Mouse (Mus musculus): Measurements from ENCODE around the gene Tle3.
A peak's percentile ranks its signal among the peaks of the same experiment; 100 is the strongest.

The Tle3 gene

GRCm38 (mm10) chr9:61359741-61360140 lies 12.4 kb upstream of the Tle3 start:
- no peak for DNase-seq

- DNase-seq = no peak
Observed at GRCm38 (mm10) chr9:61360163-61360562, 12.0 kb upstream of the Tle3 start.

- DNase-seq = no peak
Observed at GRCm38 (mm10) chr9:61360727-61361631, 11.2 kb upstream of the Tle3 start.

GRCm38 (mm10) chr9:61363194-61363593 lies 9.0 kb upstream of the Tle3 start:
- DNase-seq = no peak

- DNase-seq = no peak
Observed at GRCm38 (mm10) chr9:61366108-61366507, 6.1 kb upstream of the Tle3 start.

GRCm38 (mm10) chr9:61367156-61367555 lies 5.0 kb upstream of the Tle3 start:
- DNase-seq = no peak

- DNase-seq = no peak
Observed at GRCm38 (mm10) chr9:61367857-61368566, 4.2 kb upstream of the Tle3 start.

GRCm38 (mm10) chr9:61368567-61369240 lies 3.5 kb upstream of the Tle3 start:
- DNase-seq = no peak

GRCm38 (mm10) chr9:61369316-61370273 lies 2.6 kb upstream of the Tle3 start:
- peak; percentile 29 to 50 for DNase-seq

GRCm38 (mm10) chr9:61370454-61370888 lies 1.7 kb upstream of the Tle3 start:
- DNase-seq = peak; percentile 97 to 99

- peak; percentile 61 to 68 for DNase-seq
Observed at GRCm38 (mm10) chr9:61370889-61371754, 1.0 kb upstream of the Tle3 start.

GRCm38 (mm10) chr9:61372510-61372975 lies 377 bp downstream of the Tle3 start:
- no peak for DNase-seq

- DNase-seq = peak; percentile 50 to 60
Observed at GRCm38 (mm10) chr9:61372976-61373633, 939 bp downstream of the Tle3 start.

- peak in 1 of 2 experiments; percentile 37 for DNase-seq
Observed at GRCm38 (mm10) chr9:61373634-61373941, 1.4 kb downstream of the Tle3 start.

GRCm38 (mm10) chr9:61373942-61374900 lies 2.1 kb downstream of the Tle3 start:
- peak; percentile 27 to 52 for DNase-seq

- DNase-seq = no peak
Observed at GRCm38 (mm10) chr9:61375002-61375401, 2.8 kb downstream of the Tle3 start.

- no peak for DNase-seq
Observed at GRCm38 (mm10) chr9:61375802-61376561, 3.8 kb downstream of the Tle3 start.

- no peak for DNase-seq
Observed at GRCm38 (mm10) chr9:61376650-61377049, 4.5 kb downstream of the Tle3 start.
